ENCODE assay signal across 15 mouse cellular contexts in genomic region chr6:94759649-94760048, GRCm38 (mm10).
"Had no signal": no experiment of that assay in that cellular context is flagged by ENCODE, and none has a peak within 500 bp of the region (broad histone marks: within the 10 kb centered on the region; RNA-seq: fewer than 3 reads in every experiment).

No protein-coding gene starts in this region.

- H3K36me3 ChIP-seq: neural tube, embryonic 12.5 days; neural tube, embryonic 13.5 days; neural tube, embryonic 15.5 days; stomach, embryonic 15.5 days had no signal

- H3K9ac ChIP-seq: neural tube, embryonic 12.5 days; neural tube, embryonic 13.5 days; neural tube, embryonic 15.5 days; stomach, embryonic 15.5 days had no signal

- H3K4me1 ChIP-seq: neural tube, embryonic 15.5 days had no signal

- H3K27me3 ChIP-seq: neural tube, embryonic 12.5 days; neural tube, embryonic 13.5 days; neural tube, embryonic 15.5 days; stomach, embryonic 15.5 days had no signal

- H3K9me3 ChIP-seq: neural tube, embryonic 12.5 days; neural tube, embryonic 13.5 days; neural tube, embryonic 15.5 days; stomach, embryonic 15.5 days had no signal

- DNase-seq: retina, postnatal 1 day; right cerebral cortex, adult 18-20 months; right cerebral cortex, postnatal 14 days; right cerebral cortex, postnatal 25 days; right cerebral cortex, postnatal 4 days; spleen, adult 18-20 months; thymus, adult 18-20 months; thymus, postnatal 14 days; thymus, postnatal 25 days; thymus, postnatal 36 days; thymus, postnatal 4 days had no signal

- H3K4me3 ChIP-seq: neural tube, embryonic 12.5 days; neural tube, embryonic 13.5 days; neural tube, embryonic 15.5 days; stomach, embryonic 15.5 days had no signal

- H3K4me2 ChIP-seq: neural tube, embryonic 12.5 days; neural tube, embryonic 13.5 days; neural tube, embryonic 15.5 days; stomach, embryonic 15.5 days had no signal

- H3K27ac ChIP-seq: neural tube, embryonic 12.5 days; neural tube, embryonic 13.5 days; neural tube, embryonic 15.5 days; stomach, embryonic 15.5 days had no signal
